Mouse (Mus musculus): ENCODE results near the gene Kncn.

Kncn gene

GRCm38 (mm10) chr4:115935835-115936581 is 51.8 kb downstream of the Kncn start:
- in situ Hi-C loops (cut with MboI; ENCODE audit: low sequenced_read_pairs), result no loop called here

GRCm38 (mm10) chr4:115936646-115937045 is 52.4 kb downstream of the Kncn start:
- in situ Hi-C loops (cut with MboI; ENCODE audit: low sequenced_read_pairs), result no loop called here

GRCm38 (mm10) chr4:115937061-115937976 is 53.1 kb downstream of the Kncn start:
- in situ Hi-C loops (cut with MboI; ENCODE audit: low sequenced_read_pairs), result no loop called here

- in situ Hi-C loops (cut with MboI; ENCODE audit: low sequenced_read_pairs), result no loop called here
Measured at GRCm38 (mm10) chr4:115938276-115939160, 54.3 kb downstream of the Kncn start.

Data from CH12F3 (cell line).